Mouse (Mus musculus) thymus, postnatal 4 days (tissue): ENCODE measurements around the gene Ubr1.

ENCODE experiments used
- DNase-seq: peaks from one replicate; pipeline ENCODE4 v3.0.0; 2021

Gene Ubr1

GRCm38 (mm10) chr2:120850424-120851082 is 120.0 kb downstream of the Ubr1 start, which contains the start of gene Ttbk2:
TSS of gene Ttbk2 (minus strand) at chr2:120850604.
- peak; percentile 98 for DNase-seq

- peak; percentile 71 for DNase-seq
Measured at GRCm38 (mm10) chr2:120849449-120850423, 120.8 kb downstream of the Ubr1 start, which contains the start of gene Cdan1. TSS of gene Cdan1 (minus strand) at chr2:120850128.

- DNase-seq: no peak
Measured at GRCm38 (mm10) chr2:120845280-120845679, 125.2 kb downstream of the Ubr1 start.

- DNase-seq: no peak
Measured at GRCm38 (mm10) chr2:120843990-120844389, 126.5 kb downstream of the Ubr1 start.

GRCm38 (mm10) chr2:120841211-120841610 is 129.3 kb downstream of the Ubr1 start:
- DNase-seq: no peak

- no peak for DNase-seq
Measured at GRCm38 (mm10) chr2:120835167-120835566, 135.3 kb downstream of the Ubr1 start.

GRCm38 (mm10) chr2:120826936-120827638 is 143.4 kb downstream of the Ubr1 start:
- DNase-seq: no peak
